Mouse (Mus musculus): Measurements from ENCODE around the gene Ube2o.

DNA sequence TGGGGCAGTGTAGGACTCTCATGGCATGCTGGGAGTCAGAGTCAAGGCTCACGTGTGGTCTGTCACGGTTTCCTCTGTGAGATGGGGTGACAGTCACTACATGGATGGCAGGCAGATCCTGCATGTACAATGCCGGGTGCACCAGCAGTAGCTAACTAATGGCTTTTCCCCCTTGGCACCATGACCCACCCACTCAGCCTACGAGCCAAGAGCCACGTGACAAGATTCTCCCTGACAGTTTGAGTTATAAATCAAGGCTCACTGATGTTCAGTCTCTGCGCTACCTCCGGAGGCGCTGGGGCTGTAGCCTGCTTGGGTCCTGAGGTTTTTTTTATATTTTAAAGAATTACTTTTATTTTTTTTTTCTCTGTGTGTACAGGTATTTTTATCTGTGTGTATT lies 38.3 kb upstream of the Ube2o start:
- TF ChIP-seq GATA1 (IDR thresholded peaks at IDR 0.05; ENCODE audit: low read length) (no peak), TAL1 (IDR thresholded peaks at IDR 0.05; ENCODE audit: low read length) (no peak)

All from erythroblast, embryonic 14.5 days (primary cell).